ENCODE assay signal across 23 mouse cellular contexts in genomic region chr7:96536313-96536880, GRCm38 (mm10).
DNase-seq lines count a peak whose midpoint lies in the region; ATAC-seq and TF ChIP-seq lines count a peak whose summit lies in the region.
"Had no signal": no experiment of that assay in that cellular context is flagged by ENCODE, and none has a peak within 500 bp of the region (broad histone marks: within the 10 kb centered on the region; RNA-seq: fewer than 3 reads in every experiment).

No protein-coding gene starts in this region.

- no peak overlapping the region for H3K9ac ChIP-seq in forebrain, postnatal 0 days
- H3K9ac ChIP-seq in midbrain, embryonic 12.5 days (replicated peaks) = no peak overlapping the region
- no peak overlapping the region for H3K9ac ChIP-seq in midbrain, embryonic 15.5 days
- H3K9ac ChIP-seq in intestine, embryonic 15.5 days = no peak overlapping the region
- no peak overlapping the region for H3K9ac ChIP-seq in stomach, embryonic 16.5 days (ENCODE audit: low read length)
- H3K9ac ChIP-seq: heart, embryonic 13.5 days had no signal

- TF ChIP-seq CTCF in forebrain, postnatal 0 days (IDR thresholded peaks at IDR 0.05; ENCODE audit: low read depth) = no peak

- ATAC-seq in forebrain, postnatal 0 days = no peak; the same call in 1 of the 2 replicates
- peak; percentile 9; the same call in 1 of the 2 replicates for ATAC-seq in midbrain, embryonic 12.5 days (ENCODE audit: low FRiP score, low read depth)
- ATAC-seq in midbrain, embryonic 15.5 days (replicated peaks) = no peak
- no peak for ATAC-seq in intestine, embryonic 15.5 days
- no peak for ATAC-seq in stomach, embryonic 16.5 days (ENCODE audit: insufficient read depth, low FRiP score)
- ATAC-seq: hindbrain, postnatal 0 days had no signal

- no peak overlapping the region for H3K4me3 ChIP-seq in forebrain, embryonic 10.5 days
- no peak overlapping the region for H3K4me3 ChIP-seq in forebrain, postnatal 0 days (ENCODE audit: low read depth, low read length)
- H3K4me3 ChIP-seq in midbrain, embryonic 12.5 days = no peak overlapping the region
- no peak overlapping the region for H3K4me3 ChIP-seq in midbrain, embryonic 15.5 days
- H3K4me3 ChIP-seq in intestine, embryonic 15.5 days (replicated peaks) = no peak overlapping the region
- H3K4me3 ChIP-seq in stomach, embryonic 16.5 days (replicated peaks; ENCODE audit: low read length) = no peak overlapping the region
- H3K4me3 ChIP-seq: heart, embryonic 13.5 days; layer of hippocampus, adult 2 months had no signal

- 32% methylated on average over 9 of the region's 9 CpGs for WGBS in forebrain, embryonic 10.5 days
- WGBS in forebrain, postnatal 0 days = 24% methylated on average over 9 of the region's 9 CpGs
- 48% methylated on average over 9 of the region's 9 CpGs for WGBS in midbrain, embryonic 12.5 days
- 53% methylated on average over 9 of the region's 9 CpGs for WGBS in midbrain, embryonic 15.5 days
- WGBS in intestine, embryonic 15.5 days = 78% methylated on average over 9 of the region's 9 CpGs
- 79% methylated on average over 9 of the region's 9 CpGs for WGBS in stomach, embryonic 16.5 days

- H3K4me2 ChIP-seq in forebrain, postnatal 0 days (ENCODE audit: low read depth) = no peak overlapping the region
- H3K4me2 ChIP-seq in midbrain, embryonic 12.5 days (replicated peaks) = no peak overlapping the region
- no peak overlapping the region for H3K4me2 ChIP-seq in midbrain, embryonic 15.5 days
- H3K4me2 ChIP-seq in intestine, embryonic 15.5 days (replicated peaks) = no peak overlapping the region
- no peak overlapping the region for H3K4me2 ChIP-seq in stomach, embryonic 16.5 days (ENCODE audit: low read depth, low read length)
- H3K4me2 ChIP-seq: heart, embryonic 13.5 days had no signal

- H3K27me3 ChIP-seq in forebrain, embryonic 10.5 days (ENCODE audit: poor library complexity, severe bottlenecking) = peaks cover 90% of the 10 kb centered on the region
- no peaks in the 10 kb centered on the region for H3K27me3 ChIP-seq in forebrain, postnatal 0 days (ENCODE audit: insufficient read depth, low read length)
- H3K27me3 ChIP-seq in midbrain, embryonic 12.5 days = peaks cover 11% of the 10 kb centered on the region
- no peaks in the 10 kb centered on the region for H3K27me3 ChIP-seq in midbrain, embryonic 15.5 days (replicated peaks)
- H3K27me3 ChIP-seq in intestine, embryonic 15.5 days (replicated peaks) = no peaks in the 10 kb centered on the region
- H3K27me3 ChIP-seq in stomach, embryonic 16.5 days (ENCODE audit: control insufficient read depth, insufficient read depth, low read length) = no peaks in the 10 kb centered on the region

- no peaks in the 10 kb centered on the region for H3K9me3 ChIP-seq in forebrain, embryonic 10.5 days
- H3K9me3 ChIP-seq in forebrain, postnatal 0 days (ENCODE audit: low read length) = no peaks in the 10 kb centered on the region
- no peaks in the 10 kb centered on the region for H3K9me3 ChIP-seq in midbrain, embryonic 12.5 days
- H3K9me3 ChIP-seq in midbrain, embryonic 15.5 days = no peaks in the 10 kb centered on the region
- no peaks in the 10 kb centered on the region for H3K9me3 ChIP-seq in intestine, embryonic 15.5 days
- H3K9me3 ChIP-seq in stomach, embryonic 16.5 days (replicated peaks; ENCODE audit: control insufficient read depth, low read length) = no peaks in the 10 kb centered on the region
- H3K9me3 ChIP-seq: heart, embryonic 13.5 days had no signal

- H3K36me3 ChIP-seq in forebrain, embryonic 10.5 days (replicated peaks) = no peaks in the 10 kb centered on the region
- H3K36me3 ChIP-seq in forebrain, postnatal 0 days (ENCODE audit: insufficient read depth) = no peaks in the 10 kb centered on the region
- no peaks in the 10 kb centered on the region for H3K36me3 ChIP-seq in midbrain, embryonic 12.5 days
- H3K36me3 ChIP-seq in midbrain, embryonic 15.5 days (replicated peaks) = no peaks in the 10 kb centered on the region
- H3K36me3 ChIP-seq in intestine, embryonic 15.5 days = no peaks in the 10 kb centered on the region
- H3K36me3 ChIP-seq in stomach, embryonic 16.5 days (ENCODE audit: control insufficient read depth, insufficient read depth, low read length) = no peaks in the 10 kb centered on the region
- H3K36me3 ChIP-seq: G1E; heart, embryonic 13.5 days had no signal

- H3K27ac ChIP-seq in forebrain, embryonic 10.5 days = peak overlapping the region; percentile 53; the same call in 1 of the 2 replicates
- H3K27ac ChIP-seq in forebrain, postnatal 0 days (ENCODE audit: low read depth, low read length) = no peak overlapping the region
- H3K27ac ChIP-seq in midbrain, embryonic 12.5 days (replicated peaks) = no peak overlapping the region
- no peak overlapping the region for H3K27ac ChIP-seq in midbrain, embryonic 15.5 days
- H3K27ac ChIP-seq in intestine, embryonic 15.5 days = 0 out of 2 replicates have a peak overlapping the region, but pooled peaks have one; percentile 13
- peak overlapping the region; percentile 33; the same call in 1 of the 2 replicates for H3K27ac ChIP-seq in stomach, embryonic 16.5 days (ENCODE audit: low read length)
- H3K27ac ChIP-seq: heart, embryonic 13.5 days; hindbrain, postnatal 0 days; layer of hippocampus, adult 2 months had no signal

- peak; percentile 30 for DNase-seq in forebrain, embryonic 10.5 days (ENCODE audit: extremely low spot score, low spot score)
- DNase-seq in forebrain, postnatal 0 days = no peak
- DNase-seq in urinary bladder, postnatal 14 days (ENCODE audit: low spot score) = no peak
- DNase-seq in thymus, postnatal 10 days (ENCODE audit: low spot score in 2 of 2) = no peak
- DNase-seq: adrenal gland, postnatal 14 days; cerebellum, adult 18-20 months; cerebellum, postnatal 36 days; gastrocnemius, postnatal 10 days; heart, adult 11 months; heart, postnatal 36 days; kidney, adult 8-10 months; layer of hippocampus, postnatal 36 days; liver; lung, postnatal 10 days; thymus, adult 18-20 months had no signal

- H3K4me1 ChIP-seq in forebrain, embryonic 10.5 days = peaks cover 60% of the 10 kb centered on the region
- no peaks in the 10 kb centered on the region for H3K4me1 ChIP-seq in forebrain, postnatal 0 days (ENCODE audit: insufficient read depth)
- H3K4me1 ChIP-seq in midbrain, embryonic 12.5 days = peaks cover 13% of the 10 kb centered on the region; the same call in 1 of the 2 replicates
- H3K4me1 ChIP-seq in midbrain, embryonic 15.5 days = no peaks in the 10 kb centered on the region; the same call in 1 of the 2 replicates
- H3K4me1 ChIP-seq in intestine, embryonic 15.5 days (replicated peaks) = peaks cover 7% of the 10 kb centered on the region; the same call in 1 of the 2 replicates
- peaks cover 14% of the 10 kb centered on the region for H3K4me1 ChIP-seq in stomach, embryonic 16.5 days (ENCODE audit: control insufficient read depth, insufficient read depth, low read length)

Comparison
In these comparisons a context has a peak if more than half of its experiments do, and no peak if none do; other contexts are left out.
1. H3K27ac ChIP-seq: peak in forebrain, embryonic 10.5 days (single experiment), intestine, embryonic 15.5 days (single experiment) and stomach, embryonic 16.5 days (single experiment); none in forebrain, postnatal 0 days (single experiment), midbrain, embryonic 12.5 days (single experiment) and midbrain, embryonic 15.5 days (single experiment).